Mouse (Mus musculus): ENCODE data around the gene Clec4n. TPM values are rescaled to one million over a fixed set of nuclear protein-coding genes. Genes with fewer than 3 reads are reported as not detected.

Clec4n gene
- polyA plus RNA-seq, 1 experiment from 2014 or later, result 5.7 TPM

Other genes with a start within 250 kb of the Clec4n start
- not detected in 2 replicates for gene Clec4a4, start 239.5 kb upstream of the Clec4n start, polyA plus RNA-seq (2015; fragmentation: Nextera tagmentation; extraction: Ambion mirVana)
- gene Clec4b1, start 179.9 kb upstream of the Clec4n start, polyA plus RNA-seq (2015; fragmentation: Nextera tagmentation; extraction: Ambion mirVana), result not detected in 2 replicates
- 5.9 and 6.0 TPM in 2 replicates for gene Clec4a2, start 123.4 kb upstream of the Clec4n start, polyA plus RNA-seq (2015; fragmentation: Nextera tagmentation; extraction: Ambion mirVana)
- gene Clec4b2, start 57.0 kb upstream of the Clec4n start, polyA plus RNA-seq (2015; fragmentation: Nextera tagmentation; extraction: Ambion mirVana), result not detected in 2 replicates
- gene Clec4d, start 32.3 kb downstream of the Clec4n start, polyA plus RNA-seq (2015; fragmentation: Nextera tagmentation; extraction: Ambion mirVana), result 0.18 TPM in 1 of 2 replicates, not detected in the other
- not detected in 2 replicates for gene Clec4e, start 60.0 kb downstream of the Clec4n start, polyA plus RNA-seq (2015; fragmentation: Nextera tagmentation; extraction: Ambion mirVana)
- gene Vmn2r19, start 78.5 kb downstream of the Clec4n start, polyA plus RNA-seq (2015; fragmentation: Nextera tagmentation; extraction: Ambion mirVana), result not detected in 2 replicates
- gene Vmn2r20, start 188.3 kb downstream of the Clec4n start, polyA plus RNA-seq (2015; fragmentation: Nextera tagmentation; extraction: Ambion mirVana), result not detected in 2 replicates

All from intestine, embryonic 15.5 days (tissue).